Mouse (Mus musculus) neural tube, embryonic 10.5 days (tissue): ENCODE data around the gene Naaa.

Experiments
- DNase-seq: peaks from one replicate; pipeline ENCODE4 v3.0.0-alpha.2; 2017; ENCODE audit warnings: low spot score; ENCODE audit errors: extremely low spot score

Gene Naaa

DNA sequence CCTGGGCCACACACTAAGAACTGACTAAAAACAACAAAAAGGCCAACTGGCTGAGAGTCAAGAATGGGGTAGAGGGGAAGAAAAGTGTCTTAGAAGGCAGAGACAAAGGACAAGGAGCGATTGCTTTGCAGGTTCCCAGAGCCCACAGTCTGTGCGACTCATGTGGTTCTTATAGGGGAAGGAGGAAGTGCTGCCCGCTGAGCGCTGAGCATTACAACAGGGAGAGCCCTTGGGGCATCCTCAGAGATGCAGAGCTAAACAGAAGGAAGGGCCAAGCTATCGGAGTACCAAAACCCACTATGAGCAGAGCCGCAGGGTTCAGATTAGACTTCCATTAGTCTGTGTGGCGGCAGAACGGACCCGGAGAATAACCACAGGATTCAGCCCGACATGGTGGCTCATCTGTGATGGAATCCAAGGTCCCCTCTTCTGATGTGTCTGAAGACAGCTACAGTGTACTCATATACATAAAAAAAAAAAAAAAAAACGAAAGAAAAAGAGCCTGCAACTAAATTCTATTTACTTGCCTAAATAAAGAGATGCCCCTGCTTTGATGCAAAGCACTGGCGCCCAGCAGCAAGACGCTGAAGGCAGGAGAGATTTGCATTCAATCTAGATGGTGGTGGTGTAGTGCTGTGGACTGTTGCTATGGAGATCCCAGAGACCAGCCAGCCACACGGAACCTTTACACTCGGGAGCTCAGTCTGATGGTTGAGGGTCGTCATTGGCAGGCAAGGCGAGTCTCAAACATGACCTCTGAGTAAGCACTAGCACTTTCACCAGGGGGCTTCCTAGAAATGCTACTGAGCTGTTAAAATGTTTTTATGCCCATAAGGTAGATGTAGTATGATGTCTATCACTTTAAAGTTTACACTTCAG, 58.8 kb downstream of the Naaa start:
- no peak for DNase-seq

GRCm38 (mm10) chr5:92215308-92215707, 62.7 kb downstream of the Naaa start, which contains the start of gene U90926:
TSS of gene U90926 (minus strand) at chr5:92215408.
- no peak for DNase-seq

GRCm38 (mm10) chr5:92212231-92212630, 65.7 kb downstream of the Naaa start:
- DNase-seq = no peak

GRCm38 (mm10) chr5:92210205-92210604, 67.8 kb downstream of the Naaa start:
- DNase-seq = no peak
